Mouse (Mus musculus): Measurements from ENCODE around the gene Olfr1475. TPM values are rescaled to one million over a fixed set of nuclear protein-coding genes. Genes with fewer than 3 reads are reported as not detected.
"Not testable (repeated sequence)": the region's sequence is repeated elsewhere in the genome, so short reads cannot be mapped to it uniquely, and the experiment has no call there.

The Olfr1475 gene
- not detected in 2 replicates for polyA plus RNA-seq (2015; fragmentation: Nextera tagmentation; extraction: Ambion mirVana)

DNA sequence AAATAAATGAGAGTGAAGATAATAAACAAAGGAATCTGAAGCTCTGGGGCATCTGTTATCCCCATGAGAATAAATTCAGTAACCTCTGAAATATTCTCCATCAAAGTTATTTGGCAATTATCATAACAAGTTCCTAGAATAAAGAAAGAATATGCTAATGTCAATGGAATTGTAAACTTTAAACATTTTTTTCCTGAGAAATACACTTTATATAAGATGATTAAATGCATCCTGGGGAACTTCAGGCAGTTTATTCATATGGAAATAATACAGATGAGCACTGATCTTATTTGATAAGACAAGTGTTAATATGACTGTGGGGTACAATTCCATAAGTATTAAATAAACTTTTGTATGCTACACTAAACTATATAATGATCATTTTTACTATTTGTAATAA, at the start of gene Olfr1475:
Olfr1475 (minus strand) TSS at position 101 of the 400 bp plus-strand sequence.
- Histone ChIP-seq H3K36me3 (ENCODE audit: control insufficient read depth, insufficient read depth) (no peaks in the 10 kb centered on the region), H3K9me3 (ENCODE audit: control insufficient read depth, low read length) (peaks cover 2% of the 10 kb centered on the region; the same call in 1 of the 2 replicates), H3K4me2 (ENCODE audit: low read length) (no peak within 1 kb of the TSS), H3K4me3 (replicated peaks; ENCODE audit: low read length) (no peak within 1 kb of the TSS), H3K9ac (replicated peaks; ENCODE audit: low read depth, low read length) (no peak within 1 kb of the TSS), H3K27me3 (replicated peaks; ENCODE audit: control insufficient read depth, insufficient read depth, low read length) (no peaks in the 10 kb centered on the region), H3K4me1 (replicated peaks; ENCODE audit: control insufficient read depth, insufficient read depth, low read length) (no peaks in the 10 kb centered on the region), H3K27ac (ENCODE audit: low read length) (no peak within 1 kb of the TSS)
- ATAC-seq = no peak

- no peaks in the 10 kb centered on the region for H3K36me3 ChIP-seq (ENCODE audit: control insufficient read depth, insufficient read depth)
- WGBS = 80% methylated on average over 2 of the region's 2 CpGs
- no peak within 1 kb of the TSS for H3K9ac ChIP-seq (replicated peaks; ENCODE audit: low read depth, low read length)
- no peak for ATAC-seq
- no peak within 1 kb of the TSS for H3K27ac ChIP-seq (ENCODE audit: low read length)
- H3K4me3 ChIP-seq (replicated peaks; ENCODE audit: low read length) = no peak within 1 kb of the TSS
- no peaks in the 10 kb centered on the region for H3K27me3 ChIP-seq (replicated peaks; ENCODE audit: control insufficient read depth, insufficient read depth, low read length)
- no peaks in the 10 kb centered on the region for H3K4me1 ChIP-seq (replicated peaks; ENCODE audit: control insufficient read depth, insufficient read depth, low read length)
- H3K9me3 ChIP-seq (ENCODE audit: control insufficient read depth, low read length) = peaks cover 10% of the 10 kb centered on the region
- H3K4me2 ChIP-seq (ENCODE audit: low read length) = no peak within 1 kb of the TSS
These were observed 47.6 kb upstream of the Olfr1475 start, which contains the start of gene Olfr1480 for GRCm38 (mm10) chr19:13527613-13528012. Olfr1480 (plus strand) TSS chr19:13527913.

GRCm38 (mm10) chr19:13500246-13500645, 20.2 kb upstream of the Olfr1475 start, which contains the start of gene Olfr1477:
Olfr1477 (plus strand) TSS chr19:13500546.
- no peaks in the 10 kb centered on the region for H3K4me1 ChIP-seq (replicated peaks; ENCODE audit: control insufficient read depth, insufficient read depth, low read length)
- 73% methylated on average over 3 of the region's 3 CpGs for WGBS
- no peaks in the 10 kb centered on the region; the same call in 1 of the 2 replicates for H3K9me3 ChIP-seq (ENCODE audit: control insufficient read depth, low read length)
- H3K27ac ChIP-seq (ENCODE audit: low read length) = no peak within 1 kb of the TSS
- no peak for ATAC-seq
- no peak within 1 kb of the TSS for H3K4me3 ChIP-seq (replicated peaks; ENCODE audit: low read length)
- H3K9ac ChIP-seq (replicated peaks; ENCODE audit: low read depth, low read length) = no peak within 1 kb of the TSS
- no peak within 1 kb of the TSS for H3K4me2 ChIP-seq (ENCODE audit: low read length)
- H3K27me3 ChIP-seq (replicated peaks; ENCODE audit: control insufficient read depth, insufficient read depth, low read length) = no peaks in the 10 kb centered on the region
- no peaks in the 10 kb centered on the region for H3K36me3 ChIP-seq (ENCODE audit: control insufficient read depth, insufficient read depth)

GRCm38 (mm10) chr19:13469265-13469664, 10.7 kb downstream of the Olfr1475 start, which contains the start of gene Olfr1474:
Olfr1474 (plus strand) TSS chr19:13469565.
- not testable (repeated sequence) for H3K4me3 ChIP-seq (replicated peaks; ENCODE audit: low read length)

GRCm38 (mm10) chr19:13455986-13456385, 24.0 kb downstream of the Olfr1475 start, which contains the start of gene Olfr1472:
Olfr1472 (minus strand) TSS chr19:13456086.
- WGBS = 85% methylated on average over 1 of the region's 1 CpGs
- no peak within 1 kb of the TSS for H3K4me3 ChIP-seq (replicated peaks; ENCODE audit: low read length)
- no peak within 1 kb of the TSS for H3K27ac ChIP-seq (ENCODE audit: low read length)
- H3K9me3 ChIP-seq (ENCODE audit: control insufficient read depth, low read length) = peaks cover 5% of the 10 kb centered on the region; the same call in 1 of the 2 replicates
- H3K36me3 ChIP-seq (ENCODE audit: control insufficient read depth, insufficient read depth) = no peaks in the 10 kb centered on the region
- no peaks in the 10 kb centered on the region for H3K27me3 ChIP-seq (replicated peaks; ENCODE audit: control insufficient read depth, insufficient read depth, low read length)
- no peak for ATAC-seq
- no peaks in the 10 kb centered on the region for H3K4me1 ChIP-seq (replicated peaks; ENCODE audit: control insufficient read depth, insufficient read depth, low read length)
- H3K9ac ChIP-seq (replicated peaks; ENCODE audit: low read depth, low read length) = no peak within 1 kb of the TSS
- no peak within 1 kb of the TSS for H3K4me2 ChIP-seq (ENCODE audit: low read length)

More at GRCm38 (mm10) chr19:13469265-13469664, 10.7 kb downstream of the Olfr1475 start, which contains the start of gene Olfr1474:
- not testable (repeated sequence) for H3K4me1 ChIP-seq (replicated peaks; ENCODE audit: control insufficient read depth, insufficient read depth, low read length); H3K9me3 ChIP-seq (ENCODE audit: control insufficient read depth, low read length); H3K36me3 ChIP-seq (ENCODE audit: control insufficient read depth, insufficient read depth); H3K9ac ChIP-seq (replicated peaks; ENCODE audit: low read depth, low read length); ATAC-seq; H3K27me3 ChIP-seq (replicated peaks; ENCODE audit: control insufficient read depth, insufficient read depth, low read length); H3K4me2 ChIP-seq (ENCODE audit: low read length); H3K27ac ChIP-seq (ENCODE audit: low read length)
- 79% methylated on average over 4 of the region's 4 CpGs for WGBS

DNA sequence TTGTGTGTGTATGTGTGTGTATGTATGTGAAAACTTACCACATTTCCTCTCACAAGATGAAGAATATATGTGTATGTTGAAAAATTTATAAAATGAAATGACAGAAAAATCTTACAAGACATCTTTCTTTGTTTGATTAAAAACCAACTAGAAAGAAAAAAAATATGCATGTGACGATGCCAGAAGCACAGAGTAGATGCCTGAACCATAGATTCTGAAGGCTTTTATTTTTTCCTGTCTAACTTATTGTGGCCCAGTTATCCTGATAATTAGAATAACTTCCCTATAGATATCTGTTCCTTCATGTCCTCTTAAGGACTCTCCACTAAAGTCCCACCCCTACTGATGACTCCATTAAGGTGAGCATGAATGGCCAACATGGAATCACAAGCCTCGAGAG, 36.9 kb downstream of the Olfr1475 start, which contains the start of gene Olfr1471:
Olfr1471 (plus strand) TSS at position 301 of the 400 bp plus-strand sequence.
- H3K4me3 ChIP-seq (replicated peaks; ENCODE audit: low read length); H3K4me1 ChIP-seq (replicated peaks; ENCODE audit: control insufficient read depth, insufficient read depth, low read length); H3K4me2 ChIP-seq (ENCODE audit: low read length); H3K27ac ChIP-seq (ENCODE audit: low read length); H3K9ac ChIP-seq (replicated peaks; ENCODE audit: low read depth, low read length); H3K27me3 ChIP-seq (replicated peaks; ENCODE audit: control insufficient read depth, insufficient read depth, low read length); ATAC-seq; H3K9me3 ChIP-seq (ENCODE audit: control insufficient read depth, low read length); H3K36me3 ChIP-seq (ENCODE audit: control insufficient read depth, insufficient read depth): not testable (repeated sequence)
- 71% methylated on average over 2 of the region's 2 CpGs for WGBS

Other genes starting within 250 kb of the Olfr1475 start
- gene Olfr1463, start 248.9 kb downstream of the Olfr1475 start, polyA plus RNA-seq (2015; fragmentation: Nextera tagmentation; extraction: Ambion mirVana) = not detected in 2 replicates
- not detected in 2 replicates for gene Olfr1465, start 164.7 kb downstream of the Olfr1475 start, polyA plus RNA-seq (2015; fragmentation: Nextera tagmentation; extraction: Ambion mirVana)
- gene Olfr1466, start 141.3 kb downstream of the Olfr1475 start, polyA plus RNA-seq (2015; fragmentation: Nextera tagmentation; extraction: Ambion mirVana) = not detected in 2 replicates
- not detected in 2 replicates for gene Olfr1467, start 118.0 kb downstream of the Olfr1475 start, polyA plus RNA-seq (2015; fragmentation: Nextera tagmentation; extraction: Ambion mirVana)
- gene Olfr1469, start 72.3 kb downstream of the Olfr1475 start, polyA plus RNA-seq (2015; fragmentation: Nextera tagmentation; extraction: Ambion mirVana) = not detected in 2 replicates
- gene Olfr1471, start 36.8 kb downstream of the Olfr1475 start, polyA plus RNA-seq (2015; fragmentation: Nextera tagmentation; extraction: Ambion mirVana) = not detected in 2 replicates
- gene Olfr1472, start 24.1 kb downstream of the Olfr1475 start, polyA plus RNA-seq (2015; fragmentation: Nextera tagmentation; extraction: Ambion mirVana) = not detected in 2 replicates
- gene Olfr1474, start 10.6 kb downstream of the Olfr1475 start, polyA plus RNA-seq (2015; fragmentation: Nextera tagmentation; extraction: Ambion mirVana) = not detected in 2 replicates
- gene Olfr1477, start 20.4 kb upstream of the Olfr1475 start, polyA plus RNA-seq (2015; fragmentation: Nextera tagmentation; extraction: Ambion mirVana) = not detected in 2 replicates
- not detected in 2 replicates for gene Olfr1480, start 47.7 kb upstream of the Olfr1475 start, polyA plus RNA-seq (2015; fragmentation: Nextera tagmentation; extraction: Ambion mirVana)
- not detected in 2 replicates for gene Olfr1484, start 103.3 kb upstream of the Olfr1475 start, polyA plus RNA-seq (2015; fragmentation: Nextera tagmentation; extraction: Ambion mirVana)
- not detected in 2 replicates for gene Olfr1487, start 137.2 kb upstream of the Olfr1475 start, polyA plus RNA-seq (2015; fragmentation: Nextera tagmentation; extraction: Ambion mirVana)
- gene Olfr1489, start 151.4 kb upstream of the Olfr1475 start, polyA plus RNA-seq (2015; fragmentation: Nextera tagmentation; extraction: Ambion mirVana) = not detected in 2 replicates
- not detected in 2 replicates for gene Olfr1490, start 170.9 kb upstream of the Olfr1475 start, polyA plus RNA-seq (2015; fragmentation: Nextera tagmentation; extraction: Ambion mirVana)
- gene Olfr1491, start 217.1 kb upstream of the Olfr1475 start, polyA plus RNA-seq (2015; fragmentation: Nextera tagmentation; extraction: Ambion mirVana) = not detected in 2 replicates
- not detected in 2 replicates for gene Olfr1493-ps1, start 243.1 kb upstream of the Olfr1475 start, polyA plus RNA-seq (2015; fragmentation: Nextera tagmentation; extraction: Ambion mirVana)

Data from forebrain, embryonic 16.5 days (tissue).